Mouse (Mus musculus): ENCODE data around the gene Pde10a.

GRCm38 (mm10) chr17:8818675-8819074 lies 293.5 kb downstream of the Pde10a start:
- TF ChIP-seq POLR2A (IDR thresholded peaks at IDR 0.05; ENCODE audit: insufficient read length, low read depth) (no peak), SRF (IDR thresholded peaks at IDR 0.05; ENCODE audit: control insufficient read depth, insufficient read length, low read depth) (no peak), MAX (IDR thresholded peaks at IDR 0.05; ENCODE audit: low read depth) (no peak), USF1 (IDR thresholded peaks at IDR 0.05; ENCODE audit: low read depth) (no peak), MYOD1 (IDR thresholded peaks at IDR 0.05; ENCODE audit: control insufficient read depth in 1 of 3, insufficient read length in 2 of 3, low read depth in 2 of 3) (no peak)

Measured in myocyte (in vitro differentiated cells).